ENCODE assay signal across 9 mouse cellular contexts in the genomic region with DNA sequence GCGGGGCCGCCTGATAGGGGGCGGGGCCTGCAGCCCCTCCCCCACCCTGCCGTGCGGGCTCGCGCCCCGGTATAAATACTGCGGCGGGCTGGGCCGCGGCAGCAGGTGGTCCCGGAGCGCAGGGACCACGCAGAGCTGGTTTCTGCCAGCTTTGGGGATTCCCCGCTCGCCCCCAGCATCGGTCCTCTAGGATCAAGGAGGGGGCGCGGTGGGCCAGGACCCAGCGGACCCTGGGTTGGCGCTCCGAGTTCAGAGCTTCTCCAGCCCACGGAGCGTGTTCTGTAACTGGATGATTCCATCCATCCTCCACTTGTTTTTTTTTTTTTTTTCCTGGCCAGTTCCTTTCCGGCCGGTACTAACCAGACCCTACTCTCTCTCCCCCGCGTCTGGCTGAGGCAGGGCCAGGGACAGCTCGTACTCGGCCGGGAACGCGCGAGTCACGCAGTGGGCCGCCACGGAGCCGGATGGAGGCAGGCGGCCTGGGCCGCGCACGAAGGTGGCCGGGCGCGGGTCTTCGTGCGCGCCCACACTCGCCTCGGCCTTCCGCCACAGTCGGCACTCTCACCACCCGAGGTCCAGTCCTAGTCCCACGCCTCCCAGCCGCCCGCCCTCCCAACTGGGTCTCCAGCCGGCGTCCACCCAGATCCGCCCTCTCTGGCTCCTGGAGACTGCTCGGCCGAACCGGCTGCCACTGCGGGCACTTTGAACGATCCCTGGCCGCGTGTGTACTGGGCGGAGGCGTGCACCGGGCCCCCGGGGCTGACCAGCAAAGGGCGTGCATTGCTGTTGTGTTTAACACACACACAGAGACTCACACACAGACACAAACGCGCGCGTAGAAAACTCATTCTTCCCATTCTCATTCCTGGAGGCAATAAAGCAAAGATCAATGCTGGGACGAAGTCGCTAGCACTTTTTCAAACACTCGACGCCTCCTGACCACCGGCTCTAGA. TPM values are rescaled to one million over a fixed set of nuclear protein-coding genes. Genes with fewer than 3 reads are reported as not detected.
DNase-seq lines count a peak whose midpoint lies in the region; TF ChIP-seq lines count a peak whose summit lies in the region.
"Had no signal": no experiment of that assay in that cellular context is flagged by ENCODE, and none has a peak within 500 bp of the region (broad histone marks: within the 10 kb centered on the region; RNA-seq: fewer than 3 reads in every experiment).

No protein-coding gene starts in this region.

- H3K4me1 ChIP-seq in kidney, adult 2 months (ENCODE audit: control insufficient read depth, insufficient read depth, low read length), result no peaks in the 10 kb centered on the region; the same call in 1 of the 2 replicates
- peaks cover 33% of the 10 kb centered on the region for H3K4me1 ChIP-seq in heart, embryonic 10.5 days
- H3K4me1 ChIP-seq in limb, embryonic 10.5 days, result peaks cover 33% of the 10 kb centered on the region

- peak; percentile 18 for DNase-seq in kidney, adult 2 months
- no peak for DNase-seq in kidney, adult 11 months
- DNase-seq in ZHBTc4 (ENCODE audit: low read depth, low spot score), result peak; percentile 62
- no peak for DNase-seq in heart, embryonic 10.5 days (ENCODE audit: low spot score)
- peak; percentile 71 for DNase-seq in limb, embryonic 10.5 days (ENCODE audit: low spot score)
- peak; percentile 72 for DNase-seq in neural tube, embryonic 10.5 days (ENCODE audit: extremely low spot score, low spot score)
- no peak for DNase-seq in layer of hippocampus, adult 8-10 months (ENCODE audit: low spot score in 2 of 2)
- DNase-seq in layer of hippocampus, postnatal 36 days, result no peak

- H3K27me3 ChIP-seq in kidney, adult 2 months (replicated peaks; ENCODE audit: control insufficient read depth, insufficient read depth, low read length), result peaks cover 18% of the 10 kb centered on the region
- peaks cover 100% of the 10 kb centered on the region for H3K27me3 ChIP-seq in heart, embryonic 10.5 days (ENCODE audit: insufficient read depth, poor library complexity, severe bottlenecking)
- peaks cover 100% of the 10 kb centered on the region for H3K27me3 ChIP-seq in limb, embryonic 10.5 days (ENCODE audit: low read depth, poor library complexity, severe bottlenecking)

- H3K36me3 ChIP-seq in kidney, adult 2 months (ENCODE audit: control insufficient read depth, insufficient read depth, low read length), result no peaks in the 10 kb centered on the region
- no peaks in the 10 kb centered on the region for H3K36me3 ChIP-seq in heart, embryonic 10.5 days
- no peaks in the 10 kb centered on the region for H3K36me3 ChIP-seq in limb, embryonic 10.5 days

- TF ChIP-seq CTCF in kidney, adult 2 months (conservative IDR thresholded peaks at IDR 0.05; ENCODE audit: insufficient read depth, insufficient read length, low read depth, low read length), result no peak

- no peak overlapping the region for H3K27ac ChIP-seq in kidney, adult 2 months (ENCODE audit: insufficient read depth, low read depth, low read length)
- peak overlapping the region; percentile 32; the same call in 1 of the 2 replicates for H3K27ac ChIP-seq in heart, embryonic 10.5 days
- 0 out of 2 replicates have a peak overlapping the region, but pooled peaks have one; percentile 23 for H3K27ac ChIP-seq in limb, embryonic 10.5 days

- no peaks in the 10 kb centered on the region for H3K9me3 ChIP-seq in heart, embryonic 10.5 days
- H3K9me3 ChIP-seq in limb, embryonic 10.5 days (replicated peaks), result no peaks in the 10 kb centered on the region

- peak overlapping the region; percentile 20 for H3K4me3 ChIP-seq in kidney, adult 2 months (ENCODE audit: insufficient read depth, low read depth, low read length)
- peak overlapping the region; percentile 77 for H3K4me3 ChIP-seq in heart, embryonic 10.5 days
- H3K4me3 ChIP-seq in limb, embryonic 10.5 days, result peak overlapping the region; percentile 63

- 1% methylated on average over 80 of the region's 81 CpGs for WGBS in kidney, adult 2 months
- WGBS in heart, embryonic 10.5 days, result under 1% methylated on average over 80 of the region's 81 CpGs
- under 1% methylated on average over 81 of the region's 81 CpGs for WGBS in limb, embryonic 10.5 days

- TF ChIP-seq POLR2A in kidney, adult 2 months (IDR thresholded peaks at IDR 0.05; ENCODE audit: low read depth, low read length), result no peak

RNA-seq across cellular contexts. Expression of a gene that starts 8.8 kb away (rescaled TPM):
- polyA plus RNA-seq in kidney, adult 2 months (2012; rRNA removed), result not detected in 2 replicates
- 0.06 TPM in 1 of 2 replicates, not detected in the other for polyA plus RNA-seq in heart, embryonic 10.5 days (2016; fragmentation: Nextera tagmentation; extraction: Ambion mirVana)
- polyA plus RNA-seq in limb, embryonic 10.5 days (2016; fragmentation: Nextera tagmentation; extraction: Ambion mirVana), result 0.23 TPM in 1 of 2 replicates, not detected in the other
- under 1 TPM in 1 of 4 experiments, not detected in 3; 0.05 TPM for total RNA-seq in layer of hippocampus, adult 8-10 months (2022)
- not detected for total RNA-seq in layer of hippocampus, postnatal 36 days (2021)
- polyA plus RNA-seq: large intestine, adult 2 months had no signal

Comparison
In these comparisons a context has a peak if more than half of its experiments do, and no peak if none do; other contexts are left out.
1. DNase-seq: peak in kidney, adult 2 months (single experiment), ZHBTc4 (single experiment), limb, embryonic 10.5 days (single experiment) and neural tube, embryonic 10.5 days (single experiment); none in kidney, adult 11 months (single experiment), heart, embryonic 10.5 days (single experiment), layer of hippocampus, adult 8-10 months (0 of 2) and layer of hippocampus, postnatal 36 days (0 of 2).
2. H3K4me3 ChIP-seq: peak in every context shown above with its lines; median percentile 77 in heart, embryonic 10.5 days; 63 in limb, embryonic 10.5 days; 20 in kidney, adult 2 months.